Mouse (Mus musculus): ENCODE data around the gene Tmem266.
A peak's percentile ranks its signal among the peaks of the same experiment; 100 is the strongest.

Gene Tmem266

DNA sequence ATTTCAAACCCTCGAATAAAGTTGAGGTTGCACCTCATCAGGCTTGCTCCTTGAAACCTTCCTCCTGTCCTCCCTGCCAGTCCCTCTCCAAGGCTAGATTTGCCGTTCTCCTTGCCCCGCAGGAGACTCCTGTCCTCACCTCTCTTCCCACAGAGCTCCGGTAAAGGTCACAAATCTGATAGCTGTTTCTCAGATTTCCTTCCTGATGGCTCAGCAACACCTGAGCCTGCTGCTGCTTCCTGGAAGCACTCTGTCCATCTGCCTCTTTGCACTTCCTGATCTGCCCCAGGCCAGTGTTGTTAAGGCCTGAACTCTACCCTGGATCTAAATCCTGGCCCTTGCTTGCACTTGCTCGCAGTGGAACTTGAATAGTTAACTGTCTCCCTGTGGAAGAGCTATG lies 5.8 kb downstream of the Tmem266 start:
- no peak for DNase-seq

DNA sequence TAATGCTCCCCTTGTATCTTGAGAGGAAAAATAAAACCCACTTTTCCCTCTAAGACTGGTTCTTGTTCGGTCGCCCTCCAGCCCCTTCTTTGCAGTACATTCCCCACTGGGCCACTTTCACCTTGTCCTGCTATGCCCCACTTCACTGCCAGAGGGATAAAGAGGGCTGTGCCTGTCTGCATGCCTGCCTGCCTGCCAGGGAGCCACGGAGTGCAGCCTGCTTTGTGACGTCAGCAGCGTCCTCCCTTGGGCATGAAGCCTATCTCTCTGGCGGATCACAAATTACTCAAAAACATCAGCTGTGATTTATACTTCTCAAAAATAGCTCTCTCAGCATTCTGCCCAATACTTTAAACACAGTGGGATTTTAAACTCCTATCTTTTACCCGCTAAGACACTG lies 6.2 kb downstream of the Tmem266 start:
- DNase-seq: no peak

DNA sequence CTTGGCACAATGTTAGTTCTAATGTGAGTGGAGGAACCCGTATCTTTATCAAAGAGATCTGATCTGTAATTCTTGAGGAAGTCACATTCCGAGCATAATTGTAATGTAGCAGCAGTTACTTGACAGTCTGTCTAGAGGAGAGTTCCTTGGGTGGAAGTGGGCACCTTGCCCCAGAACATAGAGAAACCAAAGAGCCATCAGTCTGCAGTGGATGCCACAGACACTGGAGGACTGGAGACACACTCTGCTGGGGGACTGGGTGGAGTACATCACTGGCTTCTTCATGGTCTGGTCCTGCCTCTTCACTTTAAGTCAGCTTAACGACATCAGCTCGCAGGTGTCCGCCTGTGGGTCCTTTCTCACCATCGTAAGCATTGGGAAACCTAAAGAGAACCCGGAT lies 17.5 kb downstream of the Tmem266 start:
- DNase-seq: no peak

GRCm38 (mm10) chr9:55345332-55345731 lies 18.6 kb downstream of the Tmem266 start:
- DNase-seq: no peak

DNA sequence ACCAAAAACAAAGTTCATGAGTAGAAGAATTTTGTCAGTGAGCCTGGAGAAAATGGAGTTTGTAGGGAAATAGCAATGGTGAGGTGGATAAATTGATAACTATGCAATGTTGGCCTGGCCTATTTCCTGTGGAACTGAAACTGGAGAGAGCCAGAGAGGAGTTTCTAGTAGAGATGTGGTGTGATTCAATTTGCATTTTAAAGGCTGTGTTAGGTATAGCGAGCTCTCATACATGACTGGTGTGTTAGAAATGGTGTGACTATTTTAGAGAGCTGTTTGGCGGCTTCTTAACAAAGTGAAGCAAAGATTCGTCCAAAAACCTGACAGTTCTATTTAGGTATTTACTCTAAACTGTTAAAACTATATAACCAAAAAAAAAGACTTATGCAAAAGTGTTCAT lies 22.0 kb downstream of the Tmem266 start:
- DNase-seq: no peak

DNA sequence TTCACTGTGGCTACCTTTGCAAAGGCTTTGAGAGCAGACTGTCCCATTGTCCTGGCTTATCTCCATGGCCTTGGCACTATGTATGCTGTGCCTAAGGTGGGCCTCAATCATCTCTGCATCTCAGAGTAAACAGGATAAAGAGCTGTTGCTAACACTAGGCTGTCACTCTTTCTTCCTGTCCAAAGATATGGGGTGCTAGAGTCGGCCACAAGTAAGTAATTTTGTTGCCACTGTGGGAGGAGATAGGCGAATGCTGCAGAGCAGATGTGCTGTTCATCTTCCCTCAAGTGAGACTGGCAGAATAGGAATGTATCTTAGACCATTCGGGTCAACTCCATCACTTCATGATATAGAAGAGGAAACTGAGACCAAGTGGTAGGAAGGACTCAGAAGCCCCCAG lies 28.0 kb downstream of the Tmem266 start:
- no peak for DNase-seq

DNA sequence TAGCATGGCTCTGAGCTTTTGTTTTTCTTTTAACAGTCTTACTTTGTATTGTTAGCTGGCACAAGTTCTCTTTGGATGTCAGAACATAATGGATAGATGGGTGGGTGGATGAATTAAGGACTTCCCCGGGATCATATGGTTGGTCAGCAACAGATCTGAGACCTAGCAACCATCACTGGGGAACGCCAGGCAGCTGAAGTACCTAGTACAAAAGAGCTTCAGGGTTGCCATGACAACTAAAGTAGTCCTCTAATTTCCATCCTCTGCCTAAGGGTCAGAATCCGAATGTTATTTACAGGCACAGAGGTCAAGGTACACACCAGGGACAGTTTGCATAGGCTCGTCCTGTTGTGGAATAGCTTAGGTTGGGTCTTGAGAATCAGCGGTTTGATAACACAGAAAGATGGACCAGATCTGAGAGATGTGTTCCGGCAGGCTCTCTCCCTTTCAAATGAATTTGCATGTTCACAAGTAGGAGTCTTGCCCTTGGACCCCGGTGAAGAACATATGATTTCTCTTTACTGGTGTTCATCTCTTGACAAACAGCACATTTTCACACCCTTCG lies 28.6 kb downstream of the Tmem266 start:
- no peak for DNase-seq

- no peak for DNase-seq
Measured at GRCm38 (mm10) chr9:55357164-55357563, 30.5 kb downstream of the Tmem266 start.

DNA sequence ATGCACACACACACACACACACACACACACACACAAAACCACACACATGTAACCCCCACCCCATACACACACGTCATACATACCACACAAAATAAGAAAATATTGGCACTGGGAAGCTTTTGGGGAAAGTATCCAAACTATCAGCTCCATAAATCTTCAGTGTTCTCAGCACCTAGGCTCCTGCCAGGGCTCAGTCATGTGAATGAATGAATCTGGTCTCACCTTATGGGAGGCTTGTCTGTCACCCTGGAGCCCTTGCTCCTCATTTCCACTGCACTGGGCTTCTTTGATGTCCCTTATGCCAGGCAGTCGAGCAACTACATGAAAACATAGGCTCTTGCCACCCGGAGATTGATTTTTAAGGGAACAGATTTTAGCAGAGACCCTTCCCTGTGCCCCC lies 33.7 kb downstream of the Tmem266 start:
- DNase-seq: no peak

- DNase-seq: no peak
Measured at GRCm38 (mm10) chr9:55360861-55361260, 34.1 kb downstream of the Tmem266 start.

GRCm38 (mm10) chr9:55361969-55362368 lies 35.3 kb downstream of the Tmem266 start:
- no peak for DNase-seq

DNA sequence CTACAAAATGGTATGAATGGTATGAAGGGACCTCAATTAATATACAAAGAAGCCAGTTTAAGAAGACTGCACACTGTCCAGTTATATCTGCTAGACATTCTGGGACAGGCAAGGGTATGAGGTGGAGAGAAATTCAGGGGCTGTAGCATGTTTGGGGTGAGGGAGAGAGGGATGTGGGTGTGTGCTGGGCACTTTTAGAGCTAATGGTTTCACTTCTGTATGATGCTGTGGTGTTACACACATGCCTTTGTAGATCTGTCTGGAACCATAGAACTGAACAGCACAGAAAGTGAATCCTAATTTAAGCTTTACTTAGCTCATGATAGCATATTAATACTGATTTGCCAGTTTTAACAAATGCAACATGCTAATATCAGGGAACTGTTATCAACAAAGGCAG lies 37.0 kb downstream of the Tmem266 start:
- DNase-seq: no peak

- no peak for DNase-seq
Measured at GRCm38 (mm10) chr9:55368011-55368410, 41.3 kb downstream of the Tmem266 start.

- DNase-seq: no peak
Measured at GRCm38 (mm10) chr9:55371908-55372307, 45.2 kb downstream of the Tmem266 start.

- no peak for DNase-seq
Measured at GRCm38 (mm10) chr9:55377603-55378250, 51.0 kb downstream of the Tmem266 start.

DNA sequence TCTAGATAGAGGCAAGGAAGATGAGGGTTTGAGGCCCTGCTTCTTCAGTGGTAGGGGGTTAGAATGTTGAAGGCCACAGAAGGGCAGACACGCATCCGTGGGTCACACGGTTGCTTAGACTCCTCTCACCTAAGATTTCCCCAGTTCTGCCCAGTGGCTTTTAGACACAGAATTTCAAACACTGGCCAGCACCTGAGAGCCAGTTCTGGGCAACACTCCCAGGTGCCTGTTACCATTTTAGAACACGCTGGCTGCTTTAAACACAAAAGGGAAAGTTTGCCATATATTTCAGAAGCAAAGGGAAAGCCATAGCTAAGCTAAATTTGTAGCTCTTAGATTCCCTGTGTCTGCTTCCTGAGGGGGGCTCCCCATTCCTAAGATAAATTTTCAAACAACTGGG lies 54.7 kb downstream of the Tmem266 start:
- DNase-seq: no peak

DNA sequence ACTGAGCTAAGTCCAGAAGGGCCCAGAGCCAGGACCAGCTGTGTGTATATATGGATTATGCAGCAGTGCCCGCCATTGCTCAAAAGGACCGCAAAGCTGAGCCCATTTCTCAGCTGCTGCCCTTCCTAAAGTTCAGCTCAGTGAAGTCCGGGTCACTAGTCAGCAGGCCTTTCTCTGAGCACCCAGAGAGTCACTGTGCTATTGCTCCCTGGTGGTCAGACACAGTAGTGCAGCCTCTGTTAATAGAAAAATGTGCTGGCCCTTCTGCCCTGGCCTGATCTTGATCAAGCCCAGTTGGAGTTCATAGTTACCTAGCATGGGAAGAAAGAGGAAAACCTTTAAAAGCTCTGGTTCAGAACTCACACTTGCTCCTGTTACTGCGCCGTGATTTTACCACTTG lies 55.7 kb downstream of the Tmem266 start:
- DNase-seq: no peak

DNA sequence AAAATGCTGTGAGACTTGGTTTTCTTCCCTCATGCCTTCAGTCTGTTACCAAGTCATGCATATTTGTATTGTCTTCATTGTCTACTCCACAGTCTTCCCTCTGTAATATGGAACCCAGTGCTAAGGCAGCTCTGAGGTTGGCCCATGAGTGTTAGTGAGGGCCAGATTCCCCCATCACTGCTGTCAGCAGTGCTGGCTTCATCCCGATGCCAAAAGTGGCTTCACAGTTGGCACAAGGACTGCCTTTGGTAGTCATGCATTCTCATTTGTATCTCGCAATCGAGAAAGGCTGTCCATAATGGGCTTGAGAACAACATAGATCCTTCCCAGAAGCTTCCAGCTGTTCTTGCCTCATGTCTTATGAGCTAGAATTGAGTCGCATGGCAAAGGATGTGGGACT lies 59.4 kb downstream of the Tmem266 start:
- no peak for DNase-seq

GRCm38 (mm10) chr9:55387862-55388505 lies 61.3 kb downstream of the Tmem266 start:
- peak in 1 of 2 experiments; percentile 18 for DNase-seq

GRCm38 (mm10) chr9:55391909-55392658 lies 65.4 kb downstream of the Tmem266 start:
- peak; percentile 22 to 26 for DNase-seq

DNA sequence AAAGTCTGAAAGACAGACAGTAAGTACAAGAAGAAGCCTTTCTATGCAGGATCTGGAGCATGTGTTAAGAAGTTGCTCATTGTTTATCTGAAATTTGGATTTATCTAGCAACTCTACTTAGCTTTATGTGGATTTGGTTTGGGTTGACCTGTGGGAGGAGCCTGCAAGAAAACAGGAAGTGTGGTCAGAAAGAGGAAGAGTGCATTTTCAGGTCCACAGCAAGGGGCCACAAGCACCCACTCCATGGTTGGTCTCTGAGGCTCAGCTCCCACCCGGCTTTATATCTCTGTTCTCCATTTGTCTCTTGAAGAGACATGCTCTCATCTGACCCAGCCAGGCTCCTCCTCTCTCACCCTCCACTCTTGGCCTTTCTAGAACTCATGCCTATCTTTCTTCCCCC lies 68.9 kb downstream of the Tmem266 start:
- DNase-seq: no peak

GRCm38 (mm10) chr9:55398985-55399554 lies 72.4 kb downstream of the Tmem266 start:
- no peak for DNase-seq

GRCm38 (mm10) chr9:55402276-55402675 lies 75.6 kb downstream of the Tmem266 start:
- DNase-seq: no peak

Measured in thymus, adult 18-20 months (tissue).